Mouse (Mus musculus): ENCODE measurements at regions not wholly inside any gene's neighbourhood (a gene's known extent, or its start where the extent isn't known, plus 50 kb on each side); places are given as distances from the start of the nearest gene placed in this dataset.

DNA sequence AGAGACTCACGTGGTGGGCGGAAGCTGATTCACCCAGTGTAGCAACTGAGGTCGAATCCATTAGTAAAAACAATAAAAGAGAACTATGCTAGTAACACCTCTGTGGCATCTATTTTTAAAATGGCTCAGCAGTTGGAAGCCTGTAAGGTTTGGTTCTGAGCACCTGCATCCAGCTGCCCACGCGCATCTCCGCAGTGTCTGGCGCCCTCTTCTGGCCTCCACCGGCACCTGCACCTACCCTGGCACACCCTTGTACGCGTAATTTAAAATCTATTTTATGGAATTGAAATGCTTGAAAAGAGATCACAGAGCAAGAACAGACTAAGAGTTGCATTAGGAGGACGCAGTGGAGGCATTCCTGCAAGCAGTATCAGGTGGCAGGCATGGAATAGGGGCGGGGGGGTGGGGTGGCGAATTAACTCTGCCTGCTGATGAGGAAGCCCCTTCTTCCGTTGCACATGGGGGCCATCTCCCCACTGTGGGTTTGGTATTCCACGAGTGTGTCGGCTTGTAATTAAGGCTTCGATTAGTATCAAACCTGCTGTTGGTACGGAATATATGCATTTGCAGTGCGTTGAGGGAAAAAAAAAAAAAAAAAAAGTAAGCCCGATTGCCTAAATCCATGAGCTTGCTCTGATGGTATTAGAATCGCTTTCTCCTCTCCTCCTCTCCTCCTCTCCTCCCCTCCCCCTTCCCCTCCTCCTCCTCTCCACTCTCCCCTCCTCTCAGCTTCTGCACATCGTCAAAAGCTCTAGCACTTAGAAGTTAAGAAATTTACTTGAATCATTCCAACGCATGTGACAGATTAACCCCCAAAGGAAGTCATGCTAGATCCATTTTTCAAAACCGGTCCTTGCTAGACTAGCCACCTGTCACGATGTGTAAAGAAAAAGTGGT, 221.7 kb downstream of the Atp23 start:
- DNase-seq (ENCODE audit: low read depth, low spot score), result no peak
- no peak overlapping the region for H3K27ac ChIP-seq (ENCODE audit: control insufficient read depth, low read depth, low read length)
- no peak overlapping the region for H3K9ac ChIP-seq (ENCODE audit: control insufficient read depth, low read depth, low read length, poor library complexity, severe bottlenecking)
- TF ChIP-seq TAL1 (IDR thresholded peaks at IDR 0.05; ENCODE audit: low read length) (no peak), JUND (IDR thresholded peaks at IDR 0.05; ENCODE audit: low read depth, low read length) (no peak), MEF2A (IDR thresholded peaks at IDR 0.05; ENCODE audit: extremely low read depth, insufficient replicate concordance, low read depth, low read length, poor library complexity, severe bottlenecking) (no peak), HCFC1 (IDR thresholded peaks at IDR 0.05; ENCODE audit: low read depth, low read length) (no peak), EP300 (IDR thresholded peaks at IDR 0.05; ENCODE audit: low read depth in 1 of 2, low read length in 2 of 2) (no peak), ZMIZ1 (IDR thresholded peaks at IDR 0.05; ENCODE audit: low read depth, low read length) (no peak), POLR2A (IDR thresholded peaks at IDR 0.05; ENCODE audit: control insufficient read depth in 1 of 2, insufficient read depth in 1 of 2, low read depth in 1 of 2, low read length in 2 of 2, poor library complexity in 1 of 2) (no peak), E2F4 (IDR thresholded peaks at IDR 0.05; ENCODE audit: borderline replicate concordance, low read depth, low read length) (no peak), UBTF (IDR thresholded peaks at IDR 0.05; ENCODE audit: borderline replicate concordance, insufficient read depth, low read depth, low read length) (no peak), CTCF (IDR thresholded peaks at IDR 0.05 in 2 of 3, conservative IDR thresholded peaks at IDR 0.05 in 1 of 3; ENCODE audit: control insufficient read depth in 1 of 3, insufficient read depth in 1 of 3, low read depth in 2 of 3, low read length in 3 of 3, poor library complexity in 1 of 3, severe bottlenecking in 1 of 3) (no peak)
- H3K4me3 ChIP-seq (ENCODE audit: control insufficient read depth in 1 of 2, insufficient read depth in 1 of 2, low read depth in 2 of 2, low read length in 2 of 2), result no peak overlapping the region
- no peaks in the 10 kb centered on the region for H3K79me2 ChIP-seq (ENCODE audit: control insufficient read depth, insufficient read depth, low read length, poor library complexity)
- no peaks in the 10 kb centered on the region for H3K9me3 ChIP-seq (replicated peaks; ENCODE audit: insufficient read depth, low read length)
- no peaks in the 10 kb centered on the region; a peak in 1 of 4 replicates for H3K27me3 ChIP-seq (ENCODE audit: control insufficient read depth in 1 of 2, insufficient read depth in 2 of 2, low read length in 2 of 2)
- no peaks in the 10 kb centered on the region for H3K4me1 ChIP-seq (ENCODE audit: control insufficient read depth in 1 of 2, insufficient read depth in 2 of 2, low read length in 2 of 2)
- no peaks in the 10 kb centered on the region for H3K36me3 ChIP-seq (ENCODE audit: control insufficient read depth in 1 of 2, insufficient read depth in 2 of 2, low read length in 2 of 2)

DNA sequence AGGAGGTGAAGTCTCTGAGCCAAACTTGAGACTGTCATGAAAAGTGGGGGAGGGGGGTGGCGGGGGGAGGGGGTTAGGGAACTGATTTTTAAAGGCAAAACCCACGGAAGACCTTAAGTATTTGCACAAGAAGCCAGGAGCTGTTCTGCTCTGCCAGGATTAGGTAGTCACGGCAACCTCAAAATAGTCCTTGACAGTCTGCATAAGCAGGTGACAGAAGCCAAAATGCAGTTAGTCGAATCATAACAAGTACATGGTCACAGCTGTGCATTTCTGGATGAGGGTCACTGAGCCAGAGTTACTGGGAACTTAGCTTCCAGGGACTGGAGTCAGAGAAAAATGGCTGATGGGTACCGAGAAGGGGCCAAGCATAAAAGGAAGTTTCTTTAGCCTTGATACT, 227.7 kb downstream of the Atp23 start:
- Histone ChIP-seq H3K36me3 (ENCODE audit: control insufficient read depth in 1 of 2, insufficient read depth in 2 of 2, low read length in 2 of 2) (no peaks in the 10 kb centered on the region), H3K27ac (ENCODE audit: control insufficient read depth, low read depth, low read length) (no peak overlapping the region), H3K9ac (ENCODE audit: control insufficient read depth, low read depth, low read length, poor library complexity, severe bottlenecking) (no peak overlapping the region), H3K4me1 (ENCODE audit: control insufficient read depth in 1 of 2, insufficient read depth in 2 of 2, low read length in 2 of 2) (no peaks in the 10 kb centered on the region), H3K9me3 (replicated peaks; ENCODE audit: insufficient read depth, low read length) (no peaks in the 10 kb centered on the region), H3K4me3 (ENCODE audit: control insufficient read depth in 1 of 2, insufficient read depth in 1 of 2, low read depth in 2 of 2, low read length in 2 of 2) (no peak overlapping the region), H3K79me2 (ENCODE audit: control insufficient read depth, insufficient read depth, low read length, poor library complexity) (no peaks in the 10 kb centered on the region), H3K27me3 (ENCODE audit: control insufficient read depth in 1 of 2, insufficient read depth in 2 of 2, low read length in 2 of 2) (no peaks in the 10 kb centered on the region; a peak in 1 of 4 replicates)
- no peak for DNase-seq (ENCODE audit: low read depth, low spot score)
- no peak for TF ChIP-seq TBP (IDR thresholded peaks at IDR 0.05; ENCODE audit: low read depth, low read length)
- TF ChIP-seq CHD2 (IDR thresholded peaks at IDR 0.05; ENCODE audit: low read length), result no peak

Data from MEL (cell line).